Mouse (Mus musculus): ENCODE measurements around the gene Fam25c. TPM values are rescaled to one million over a fixed set of nuclear protein-coding genes. Genes with fewer than 3 reads are reported as not detected.

Gene Fam25c
- total and polyA plus RNA-seq, 2 experiments, result 56.3 to 74.3 TPM

DNA sequence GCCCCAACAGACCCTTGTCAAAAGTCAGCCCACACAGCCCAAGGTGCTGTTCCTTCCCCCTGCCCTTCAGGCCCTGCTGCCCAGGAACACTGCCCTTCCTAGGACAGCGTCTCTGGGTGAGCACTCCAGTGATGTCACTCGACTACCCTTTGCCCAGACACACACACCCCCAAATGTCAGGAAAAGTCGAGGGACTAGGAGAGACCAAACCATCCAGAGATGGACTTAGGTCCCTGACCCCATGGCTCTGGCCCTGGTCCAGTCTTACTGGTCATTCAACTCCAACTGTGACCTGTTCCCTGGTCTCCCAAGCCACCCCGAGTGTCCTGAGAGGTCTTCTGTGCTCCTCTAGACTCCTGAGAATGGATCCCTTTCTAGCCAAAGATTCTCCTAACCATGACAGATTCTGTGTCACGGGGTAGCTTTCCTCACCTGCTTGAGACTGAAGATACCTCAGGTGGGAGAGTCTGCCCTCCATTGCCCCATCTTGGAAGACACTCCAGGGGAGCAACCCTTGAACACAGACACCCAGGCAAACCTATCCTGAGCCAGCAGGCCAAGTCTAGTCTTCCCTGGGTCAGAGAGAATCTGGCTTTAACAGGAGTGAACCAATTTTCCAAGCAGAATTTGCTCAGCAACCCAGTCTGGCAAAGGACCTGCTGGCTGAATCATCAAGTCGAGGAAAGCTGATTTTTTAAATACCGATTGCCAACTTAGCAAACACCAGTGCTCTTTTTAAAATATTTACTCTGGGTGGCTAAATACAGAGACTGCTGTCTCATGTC, 2.6 kb upstream of the Fam25c start:
- Histone ChIP-seq H3K9ac (ENCODE audit: low read depth, low read length) (peak overlapping the region; percentile 24), H3K4me3 (ENCODE audit: insufficient read depth, low read depth, low read length) (no peak overlapping the region), H3K27ac (replicated peaks; ENCODE audit: insufficient read depth, low read depth, low read length) (peak overlapping the region; percentile 94), H3K27me3 (ENCODE audit: control insufficient read depth, insufficient read depth, low read length) (no peaks in the 10 kb centered on the region), H3K79me2 (ENCODE audit: control insufficient read depth, insufficient read depth, low read length) (no peaks in the 10 kb centered on the region), H3K36me3 (ENCODE audit: control insufficient read depth, insufficient read depth, low read length) (no peaks in the 10 kb centered on the region), H3K4me1 (ENCODE audit: control insufficient read depth, insufficient read depth, low read length) (peaks cover 60% of the 10 kb centered on the region)
- 14% methylated on average over 7 of the region's 7 CpGs for WGBS
- no peak for TF ChIP-seq CTCF (IDR thresholded peaks at IDR 0.05; ENCODE audit: low read depth, low read length)
- no peak for TF ChIP-seq POLR2A (IDR thresholded peaks at IDR 0.05; ENCODE audit: extremely low read depth, insufficient read depth, low read length)
- DNase-seq (ENCODE audit: extremely low read depth, low read depth, low spot score), result peak; percentile 99

DNA sequence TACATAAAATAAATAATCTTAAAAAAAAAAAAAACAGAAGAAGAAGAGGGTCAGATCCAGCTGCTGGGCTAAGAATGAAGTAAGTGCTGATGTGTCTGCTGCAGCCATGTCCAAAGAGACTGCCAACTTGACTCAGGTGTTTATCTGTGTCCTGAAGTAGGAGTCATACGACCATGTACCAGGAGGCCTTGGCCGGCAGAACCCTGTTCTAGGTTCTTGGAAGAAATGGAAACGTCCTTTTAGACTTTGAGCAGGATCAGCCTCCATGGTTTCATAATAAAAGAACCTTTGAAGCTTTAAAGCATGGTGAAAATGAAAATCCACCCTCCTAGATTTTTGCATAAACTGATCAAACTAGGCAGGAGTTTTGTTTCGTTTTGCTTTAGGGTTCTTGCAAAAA, 777 bp downstream of the Fam25c start:
- Histone ChIP-seq H3K27ac (replicated peaks; ENCODE audit: insufficient read depth, low read depth, low read length) (peak overlapping the region; percentile 86), H3K36me3 (ENCODE audit: control insufficient read depth, insufficient read depth, low read length) (no peaks in the 10 kb centered on the region), H3K4me3 (ENCODE audit: insufficient read depth, low read depth, low read length) (no peak overlapping the region), H3K79me2 (ENCODE audit: control insufficient read depth, insufficient read depth, low read length) (no peaks in the 10 kb centered on the region), H3K27me3 (ENCODE audit: control insufficient read depth, insufficient read depth, low read length) (no peaks in the 10 kb centered on the region), H3K4me1 (ENCODE audit: control insufficient read depth, insufficient read depth, low read length) (peaks cover 67% of the 10 kb centered on the region), H3K9ac (ENCODE audit: low read depth, low read length) (no peak overlapping the region)
- DNase-seq (ENCODE audit: extremely low read depth, low read depth, low spot score), result peak; percentile 86
- 17% methylated on average over 4 of the region's 4 CpGs for WGBS
- TF ChIP-seq POLR2A (IDR thresholded peaks at IDR 0.05; ENCODE audit: extremely low read depth, insufficient read depth, low read length), result no peak
- TF ChIP-seq CTCF (IDR thresholded peaks at IDR 0.05; ENCODE audit: low read depth, low read length), result no peak

DNA sequence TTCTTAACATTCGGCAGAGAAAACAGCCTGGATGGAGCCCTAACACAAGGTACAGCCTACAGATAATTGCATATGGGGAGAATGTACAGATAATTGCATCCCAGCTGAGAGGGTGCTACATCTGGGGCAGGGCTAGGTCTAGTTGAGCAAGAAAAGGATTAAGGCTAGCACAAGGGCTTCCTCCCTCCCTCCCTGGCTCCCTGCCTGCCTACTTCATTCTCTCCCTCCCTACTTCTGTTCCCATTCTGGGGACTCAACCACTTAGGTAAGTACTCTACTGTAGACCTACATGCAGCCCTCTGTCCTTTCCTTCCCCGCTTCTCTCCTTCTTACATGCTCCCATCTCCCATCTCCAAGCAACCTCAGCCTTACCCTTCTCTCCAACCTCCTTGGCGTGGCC, 1.9 kb downstream of the Fam25c start:
- Histone ChIP-seq H3K9ac (ENCODE audit: low read depth, low read length) (peak overlapping the region; percentile 46), H3K4me3 (ENCODE audit: insufficient read depth, low read depth, low read length) (no peak overlapping the region), H3K27ac (replicated peaks; ENCODE audit: insufficient read depth, low read depth, low read length) (peak overlapping the region; percentile 87), H3K4me1 (ENCODE audit: control insufficient read depth, insufficient read depth, low read length) (peaks cover 62% of the 10 kb centered on the region), H3K79me2 (ENCODE audit: control insufficient read depth, insufficient read depth, low read length) (no peaks in the 10 kb centered on the region), H3K36me3 (ENCODE audit: control insufficient read depth, insufficient read depth, low read length) (no peaks in the 10 kb centered on the region), H3K27me3 (ENCODE audit: control insufficient read depth, insufficient read depth, low read length) (no peaks in the 10 kb centered on the region)
- WGBS, result 92% methylated on average over 3 of the region's 3 CpGs
- DNase-seq (ENCODE audit: extremely low read depth, low read depth, low spot score), result no peak
- TF ChIP-seq CTCF (IDR thresholded peaks at IDR 0.05; ENCODE audit: low read depth, low read length) (no peak), POLR2A (IDR thresholded peaks at IDR 0.05; ENCODE audit: extremely low read depth, insufficient read depth, low read length) (no peak)

DNA sequence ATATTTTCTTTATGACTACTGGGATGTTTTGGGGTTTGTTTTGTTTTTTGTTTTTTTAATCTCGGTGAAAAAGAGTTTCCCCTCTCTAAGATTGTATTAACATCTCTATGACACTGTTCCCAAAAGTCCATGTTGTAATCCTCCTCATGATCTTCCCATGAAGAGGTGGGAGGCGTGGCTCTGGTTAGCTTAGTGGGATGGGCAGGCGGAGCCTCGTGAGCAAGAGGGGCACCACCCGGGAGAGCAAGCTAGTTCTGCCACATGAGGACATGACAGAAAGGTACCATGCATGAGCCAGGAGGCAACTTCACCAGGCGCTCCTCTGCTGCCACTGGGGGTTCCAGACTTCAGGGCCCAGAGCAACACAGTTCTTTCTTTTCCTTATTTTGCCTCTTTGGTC, 2.7 kb downstream of the Fam25c start:
- no peaks in the 10 kb centered on the region for H3K79me2 ChIP-seq (ENCODE audit: control insufficient read depth, insufficient read depth, low read length)
- H3K27ac ChIP-seq (replicated peaks; ENCODE audit: insufficient read depth, low read depth, low read length), result peak overlapping the region; percentile 43
- no peak for DNase-seq (ENCODE audit: extremely low read depth, low read depth, low spot score)
- no peaks in the 10 kb centered on the region for H3K27me3 ChIP-seq (ENCODE audit: control insufficient read depth, insufficient read depth, low read length)
- H3K36me3 ChIP-seq (ENCODE audit: control insufficient read depth, insufficient read depth, low read length), result no peaks in the 10 kb centered on the region
- TF ChIP-seq POLR2A (IDR thresholded peaks at IDR 0.05; ENCODE audit: extremely low read depth, insufficient read depth, low read length) (no peak), CTCF (IDR thresholded peaks at IDR 0.05; ENCODE audit: low read depth, low read length) (no peak)
- no peak overlapping the region for H3K9ac ChIP-seq (ENCODE audit: low read depth, low read length)
- WGBS, result 36% methylated on average over 6 of the region's 6 CpGs
- H3K4me3 ChIP-seq (ENCODE audit: insufficient read depth, low read depth, low read length), result no peak overlapping the region
- H3K4me1 ChIP-seq (ENCODE audit: control insufficient read depth, insufficient read depth, low read length), result peaks cover 66% of the 10 kb centered on the region

DNA sequence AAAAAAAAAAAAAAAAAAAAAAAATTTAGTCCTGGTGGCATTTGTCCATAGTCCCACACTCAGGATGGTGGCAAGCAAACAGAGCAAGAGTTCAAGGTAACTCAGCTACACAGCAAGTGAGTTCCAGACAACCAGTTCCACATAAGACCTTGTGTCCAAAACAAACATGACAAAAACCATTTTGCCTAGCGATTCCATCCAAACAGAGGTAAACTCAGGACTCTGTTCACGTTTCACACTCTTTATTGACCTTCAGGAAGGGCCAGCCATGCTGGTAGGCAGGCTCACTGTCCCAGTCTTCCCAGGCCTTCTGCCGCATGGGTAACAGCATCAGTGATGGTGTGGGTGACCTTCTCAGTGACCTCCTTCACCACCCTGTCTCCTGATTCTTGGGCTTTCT, 3.6 kb downstream of the Fam25c start:
- Histone ChIP-seq H3K79me2 (ENCODE audit: control insufficient read depth, insufficient read depth, low read length) (no peaks in the 10 kb centered on the region), H3K4me1 (ENCODE audit: control insufficient read depth, insufficient read depth, low read length) (peaks cover 64% of the 10 kb centered on the region), H3K9ac (ENCODE audit: low read depth, low read length) (no peak overlapping the region), H3K27me3 (ENCODE audit: control insufficient read depth, insufficient read depth, low read length) (no peaks in the 10 kb centered on the region), H3K4me3 (ENCODE audit: insufficient read depth, low read depth, low read length) (no peak overlapping the region), H3K27ac (replicated peaks; ENCODE audit: insufficient read depth, low read depth, low read length) (peak overlapping the region; percentile 29), H3K36me3 (ENCODE audit: control insufficient read depth, insufficient read depth, low read length) (no peaks in the 10 kb centered on the region)
- DNase-seq (ENCODE audit: extremely low read depth, low read depth, low spot score), result peak; percentile 100
- WGBS, result 23% methylated on average over 3 of the region's 3 CpGs
- no peak for TF ChIP-seq CTCF (IDR thresholded peaks at IDR 0.05; ENCODE audit: low read depth, low read length)
- TF ChIP-seq POLR2A (IDR thresholded peaks at IDR 0.05; ENCODE audit: extremely low read depth, insufficient read depth, low read length), result no peak

DNA sequence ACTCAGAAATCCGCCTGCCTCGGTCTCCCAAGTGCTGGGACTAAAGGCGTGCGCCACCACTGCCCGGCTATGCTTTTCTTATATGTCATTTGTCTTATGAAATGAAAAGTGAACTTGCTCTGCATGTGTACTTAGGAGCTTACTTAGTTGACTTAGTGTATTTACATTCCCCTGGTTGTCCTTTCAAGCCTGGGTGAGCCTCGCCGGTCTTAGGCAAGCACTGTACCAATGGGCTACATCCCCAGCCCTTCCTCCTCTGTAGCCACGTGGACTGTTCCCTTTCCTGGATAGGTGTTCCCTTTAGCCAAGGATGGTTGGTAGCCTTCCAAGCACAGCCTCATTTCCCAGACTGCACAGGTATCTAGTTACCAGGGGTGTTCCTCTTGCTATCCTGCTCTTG, 6.2 kb downstream of the Fam25c start:
- H3K27ac ChIP-seq (replicated peaks; ENCODE audit: insufficient read depth, low read depth, low read length), result peak overlapping the region; percentile 89
- H3K27me3 ChIP-seq (ENCODE audit: control insufficient read depth, insufficient read depth, low read length), result no peaks in the 10 kb centered on the region
- no peak overlapping the region for H3K4me3 ChIP-seq (ENCODE audit: insufficient read depth, low read depth, low read length)
- no peaks in the 10 kb centered on the region for H3K79me2 ChIP-seq (ENCODE audit: control insufficient read depth, insufficient read depth, low read length)
- peaks cover 50% of the 10 kb centered on the region for H3K4me1 ChIP-seq (ENCODE audit: control insufficient read depth, insufficient read depth, low read length)
- 21% methylated on average over 8 of the region's 8 CpGs for WGBS
- H3K36me3 ChIP-seq (ENCODE audit: control insufficient read depth, insufficient read depth, low read length), result peaks cover 5% of the 10 kb centered on the region; the same call in 1 of the 2 replicates
- TF ChIP-seq POLR2A (IDR thresholded peaks at IDR 0.05; ENCODE audit: extremely low read depth, insufficient read depth, low read length), result no peak
- no peak for TF ChIP-seq CTCF (IDR thresholded peaks at IDR 0.05; ENCODE audit: low read depth, low read length)
- DNase-seq (ENCODE audit: extremely low read depth, low read depth, low spot score), result peak; percentile 100
- no peak overlapping the region for H3K9ac ChIP-seq (ENCODE audit: low read depth, low read length)

Measured in liver, adult 2 months (tissue).